ENCODE assay signal across 18 mouse cellular contexts in genomic region chr9:75528096-75528495, GRCm38 (mm10). TPM values are rescaled to one million over a fixed set of nuclear protein-coding genes. Genes with fewer than 3 reads are reported as not detected.
DNase-seq lines count a peak whose midpoint lies in the region; ATAC-seq and TF ChIP-seq lines count a peak whose summit lies in the region.
"Had no signal": no experiment of that assay in that cellular context is flagged by ENCODE, and none has a peak within 500 bp of the region (broad histone marks: within the 10 kb centered on the region; RNA-seq: fewer than 3 reads in every experiment).

No protein-coding gene starts in this region.

- 0 out of 2 replicates have a peak, but pooled peaks have one; percentile 22 for TF ChIP-seq CTCF in lung, adult 2 months (IDR thresholded peaks at IDR 0.05; ENCODE audit: insufficient read depth, low read length)
- TF ChIP-seq CTCF in stomach, postnatal 0 days (IDR thresholded peaks at IDR 0.05; ENCODE audit: low read depth) = peak; percentile 27; the same call in 1 of the 2 replicates

- no peaks in the 10 kb centered on the region for H3K27me3 ChIP-seq in stomach, postnatal 0 days (ENCODE audit: control insufficient read depth, insufficient read depth, low read length)
- H3K27me3 ChIP-seq: embryonic facial prominence, embryonic 12.5 days; forebrain, embryonic 15.5 days; hindbrain, embryonic 15.5 days; midbrain, embryonic 13.5 days had no signal

- no peak overlapping the region for H3K9ac ChIP-seq in stomach, postnatal 0 days (ENCODE audit: low read length)
- H3K9ac ChIP-seq: embryonic facial prominence, embryonic 12.5 days; forebrain, embryonic 15.5 days; hindbrain, embryonic 15.5 days; lung, embryonic 14.5 days; midbrain, embryonic 13.5 days had no signal

- no peak overlapping the region for H3K4me3 ChIP-seq in lung, adult 2 months (replicated peaks; ENCODE audit: extremely low read depth, low read depth, low read length)
- no peak overlapping the region for H3K4me3 ChIP-seq in stomach, postnatal 0 days (ENCODE audit: low read depth, low read length)
- H3K4me3 ChIP-seq: embryonic facial prominence, embryonic 12.5 days; forebrain, embryonic 15.5 days; hindbrain, embryonic 15.5 days; midbrain, embryonic 13.5 days had no signal

- no peak for ATAC-seq in stomach, postnatal 0 days (ENCODE audit: low FRiP score, low TSS enrichment)
- ATAC-seq: forebrain, embryonic 15.5 days had no signal

- no peak for TF ChIP-seq POLR2A in lung, adult 2 months (IDR thresholded peaks at IDR 0.05; ENCODE audit: borderline replicate concordance, extremely low read depth, low read depth, low read length)

- peak; percentile 78 for DNase-seq in heart, adult 11 months
- no peak for DNase-seq in heart, postnatal 14 days
- no peak for DNase-seq in lung, adult 2 months
- DNase-seq in lung, postnatal 10 days = no peak
- peak; percentile 76 for DNase-seq in R1 (ENCODE audit: low read depth, low spot score)
- no peak for DNase-seq in stomach, postnatal 0 days (ENCODE audit: low spot score)
- DNase-seq in gastrocnemius, adult 18-20 months (ENCODE audit: low spot score) = no peak
- DNase-seq in layer of hippocampus, postnatal 25 days (ENCODE audit: extremely low spot score in 1 of 2, low spot score in 1 of 2) = no peak
- DNase-seq: cerebellum, adult 18-20 months; kidney, adult 9 months; lung, embryonic 14.5 days; retina, postnatal 1 day; right cerebral cortex, postnatal 4 days; thymus, postnatal 25 days had no signal

- WGBS in lung, adult 2 months = 98% methylated on average over 9 of the region's 9 CpGs
- 93% methylated on average over 9 of the region's 9 CpGs for WGBS in stomach, postnatal 0 days

- no peak overlapping the region for H3K27ac ChIP-seq in stomach, postnatal 0 days (replicated peaks)
- H3K27ac ChIP-seq: embryonic facial prominence, embryonic 12.5 days; forebrain, embryonic 15.5 days; midbrain, embryonic 13.5 days had no signal

- no peak overlapping the region for H3K4me2 ChIP-seq in stomach, postnatal 0 days (replicated peaks; ENCODE audit: low read depth)
- H3K4me2 ChIP-seq: embryonic facial prominence, embryonic 12.5 days; forebrain, embryonic 15.5 days; hindbrain, embryonic 15.5 days; lung, embryonic 14.5 days; midbrain, embryonic 13.5 days had no signal

- H3K9me3 ChIP-seq in stomach, postnatal 0 days (ENCODE audit: control insufficient read depth, low read length) = no peaks in the 10 kb centered on the region
- H3K9me3 ChIP-seq: embryonic facial prominence, embryonic 12.5 days; forebrain, embryonic 15.5 days; hindbrain, embryonic 15.5 days; midbrain, embryonic 13.5 days had no signal

- peaks cover 3% of the 10 kb centered on the region; the same call in 1 of the 2 replicates for H3K36me3 ChIP-seq in stomach, postnatal 0 days (ENCODE audit: control insufficient read depth, insufficient read depth, low read length)

- no peak for TF ChIP-seq EP300 in stomach, postnatal 0 days (optimal IDR thresholded peaks at IDR 0.05)

- intact Hi-C loops in heart, postnatal 14 days (cut with DNase I) = no loop called here

- peaks cover 12% of the 10 kb centered on the region for H3K4me1 ChIP-seq in lung, adult 2 months (ENCODE audit: control insufficient read depth, insufficient read depth, low read length)
- no peaks in the 10 kb centered on the region for H3K4me1 ChIP-seq in stomach, postnatal 0 days (replicated peaks; ENCODE audit: control insufficient read depth, insufficient read depth)
- H3K4me1 ChIP-seq: embryonic facial prominence, embryonic 12.5 days; hindbrain, embryonic 15.5 days had no signal

RNA-seq across cellular contexts. Expression of gene Tmod3, which starts 31.4 kb away (rescaled TPM):
- total RNA-seq in heart, postnatal 14 days (2021) = 10 to 100 TPM; 85.9 to 86.1 TPM
- 30.9 and 46.5 TPM in 2 replicates for polyA plus RNA-seq in lung, adult 2 months (2012; rRNA removed)
- polyA plus RNA-seq in stomach, postnatal 0 days (2015; fragmentation: Nextera tagmentation; extraction: Ambion mirVana) = 109 and 111 TPM in 2 replicates
- total RNA-seq in gastrocnemius, adult 18-20 months (2021) = 10 to 100 TPM; 14.2 to 26.3 TPM
- total RNA-seq in layer of hippocampus, postnatal 25 days (2021) = 10 to 100 TPM; 38.7 to 42.6 TPM

Comparison
In these comparisons a context has a peak if more than half of its experiments do, and no peak if none do; other contexts are left out.
1. DNase-seq: peak in heart, adult 11 months (single experiment) and R1 (single experiment); none in heart, postnatal 14 days (0 of 2), lung, adult 2 months (single experiment), lung, postnatal 10 days (single experiment), stomach, postnatal 0 days (single experiment), gastrocnemius, adult 18-20 months (single experiment) and layer of hippocampus, postnatal 25 days (0 of 2).